Mouse (Mus musculus) embryonic fibroblast, embryonic 13.5 days (primary cell): ENCODE measurements around the gene Htr1f. TPM values are rescaled to one million over a fixed set of nuclear protein-coding genes. Genes with fewer than 3 reads are reported as not detected.

Experiments
- H3K27ac ChIP-seq: 2 replicates; pipeline ENCODE4 v1.5.1; 2012; ENCODE audit warnings: low read length, control low read depth, inconsistent platforms; ENCODE audit not compliant: insufficient read depth
- H3K4me1 ChIP-seq: 2 replicates; pipeline ENCODE4 v1.6.1; 2011; ENCODE audit warnings: low read length; ENCODE audit not compliant: control insufficient read depth, insufficient read depth
- H3K4me3 ChIP-seq: 2 replicates; pipeline ENCODE4 v1.5.1; 2011; ENCODE audit warnings: mild to moderate bottlenecking, control low read depth, low read length; ENCODE audit not compliant: insufficient read depth
- CTCF ChIP-seq: IDR thresholded peaks from 2 replicates; pipeline ENCODE4 v1.5.1; 2011; ENCODE audit warnings: mild to moderate bottlenecking, control low read depth, low read length, moderate library complexity, borderline replicate concordance; ENCODE audit not compliant: insufficient read depth
- POLR2A ChIP-seq: IDR thresholded peaks from 2 replicates; pipeline ENCODE4 v1.6.1; 2011; ENCODE audit warnings: low read depth, mild to moderate bottlenecking, control low read depth, low read length, moderate library complexity
- polyA plus RNA-seq: library from polyadenylated mRNA; stranded (reverse); fragments of >200 nt; gene quantifications from 2 replicates; pipeline ENCODE4 v1.2.4, GENCODE M21; 2011; ENCODE audit warnings: low read depth; ENCODE audit not compliant: missing spikeins, insufficient read length

Htr1f gene
- polyA plus RNA-seq, 1 experiment, result 1.4 TPM

DNA sequence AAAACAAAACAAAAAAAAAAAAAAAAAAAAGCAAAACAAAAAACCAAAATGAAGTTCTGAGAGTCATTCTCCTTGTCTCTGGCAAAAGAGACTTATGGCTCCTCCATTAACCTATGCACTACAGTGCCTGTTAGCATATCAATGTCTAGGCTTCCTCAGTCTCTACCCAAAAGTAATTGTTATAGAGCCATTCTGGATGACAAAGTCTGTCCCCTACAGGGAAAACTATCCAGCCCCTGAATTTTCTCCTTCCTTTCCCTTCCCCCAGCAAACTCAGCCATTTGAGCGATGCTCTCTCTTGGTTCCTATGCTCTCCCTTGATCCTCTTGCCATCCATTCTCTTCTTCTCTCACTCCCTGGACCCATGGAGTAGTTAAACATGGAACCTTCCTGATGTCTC lies 229.8 kb downstream of the Htr1f start:
- Histone ChIP-seq H3K4me3 (no peak overlapping the region), H3K4me1 (no peaks in the 10 kb centered on the region), H3K27ac (no peak overlapping the region)
- TF ChIP-seq CTCF (no peak), POLR2A (no peak)

DNA sequence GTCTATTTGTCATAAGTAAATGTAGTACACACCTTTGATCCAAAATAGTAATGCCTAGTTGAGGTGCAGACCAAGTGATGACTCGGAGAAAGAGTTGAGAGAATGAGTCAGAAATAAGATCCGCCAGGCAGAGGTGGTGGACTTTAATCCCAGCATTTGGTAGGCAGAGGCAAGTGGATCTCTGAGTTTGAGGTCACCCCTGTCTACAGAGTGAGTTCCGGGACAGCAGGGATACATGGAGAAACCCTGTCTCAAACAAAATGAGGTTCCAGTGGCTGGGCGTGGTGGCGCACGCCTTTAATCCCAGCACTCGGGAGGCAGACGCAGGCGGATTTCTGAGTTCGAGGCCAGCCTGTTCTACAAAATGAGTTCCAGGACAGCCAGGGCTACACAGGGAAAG lies 230.3 kb downstream of the Htr1f start:
- Histone ChIP-seq H3K27ac (no peak overlapping the region), H3K4me3 (no peak overlapping the region), H3K4me1 (no peaks in the 10 kb centered on the region)
- TF ChIP-seq POLR2A, result no peak
- TF ChIP-seq CTCF, result no peak
